Mouse (Mus musculus): Measurements from ENCODE around the gene Rif1. TPM values are rescaled to one million over a fixed set of nuclear protein-coding genes. Genes with fewer than 3 reads are reported as not detected.

Gene Rif1
- total and polyA plus RNA-seq, 3 experiments, result 19.3 to 193 (median 145) TPM

DNA sequence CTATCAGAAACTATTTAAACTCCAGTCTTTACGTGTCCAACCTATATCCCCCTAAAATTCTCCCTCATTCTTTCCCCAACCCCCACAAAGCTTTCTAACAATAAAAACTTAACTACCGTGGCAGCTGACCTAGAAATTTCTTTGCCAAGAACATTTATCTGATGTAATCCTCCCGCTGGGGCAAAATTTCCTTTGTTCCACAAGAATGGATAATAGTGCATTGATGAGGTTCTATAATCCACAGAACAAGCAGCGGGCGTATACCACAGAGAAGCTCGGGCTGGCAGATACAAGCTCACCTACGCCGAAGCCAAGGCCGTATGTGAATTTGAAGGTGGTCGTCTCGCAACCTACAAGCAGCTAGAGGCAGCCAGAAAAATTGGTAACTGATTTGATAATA lies 29.1 kb upstream of the Rif1 start:
- Histone ChIP-seq H3K9me3 (replicated peaks) (no peaks in the 10 kb centered on the region), H3K4me1 (ENCODE audit: insufficient read depth, low read depth, low read length) (no peaks in the 10 kb centered on the region)
- no peak for ATAC-seq (ENCODE audit: extremely low read depth, insufficient number of reproducible peaks, low FRiP score, poor library complexity, severe bottlenecking)

DNA sequence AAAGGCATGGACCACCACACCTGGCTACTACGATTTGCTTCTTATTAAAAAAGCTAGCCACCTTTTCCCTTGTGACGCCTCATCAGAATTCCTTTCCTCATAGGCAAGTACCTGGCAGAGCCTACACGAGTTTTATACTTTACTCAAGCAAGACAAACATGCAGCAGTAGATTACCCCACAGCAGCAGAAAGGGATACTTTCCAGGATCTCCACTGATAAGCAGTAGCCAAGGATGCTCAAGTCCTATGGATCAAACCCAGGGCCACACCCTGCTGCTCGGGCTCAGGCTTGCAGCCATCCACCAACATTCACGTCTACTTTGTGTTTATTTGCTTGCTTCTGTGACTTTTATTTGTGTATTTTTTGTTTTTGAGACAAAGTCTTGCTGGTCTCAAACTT lies 26.6 kb upstream of the Rif1 start:
- Histone ChIP-seq H3K4me3 (ENCODE audit: low read depth, low read length) (no peak overlapping the region), H3K4me1 (ENCODE audit: insufficient read depth, low read depth, low read length) (no peaks in the 10 kb centered on the region), H3K9me3 (replicated peaks) (no peaks in the 10 kb centered on the region), H3K27me3 (ENCODE audit: insufficient read depth, low read length) (peaks cover 6% of the 10 kb centered on the region; the same call in 1 of the 2 replicates), H3K36me3 (replicated peaks) (no peaks in the 10 kb centered on the region)
- no peak for ATAC-seq (ENCODE audit: extremely low read depth, insufficient number of reproducible peaks, low FRiP score, poor library complexity, severe bottlenecking)
- DNase-seq (ENCODE audit: low spot score), result no peak
- no peak for TF ChIP-seq CTCF (IDR thresholded peaks at IDR 0.05; ENCODE audit: low read depth, low read length)
- no peak for TF ChIP-seq POLR2AphosphoS5 (IDR thresholded peaks at IDR 0.05; ENCODE audit: insufficient replicate concordance, low read depth, low read length)
- TF ChIP-seq GATA2 (IDR thresholded peaks at IDR 0.05; ENCODE audit: borderline replicate concordance, low read depth, low read length), result no peak
- TF ChIP-seq TAL1 (conservative IDR thresholded peaks at IDR 0.05; ENCODE audit: low read depth, low read length), result no peak
- no peak for TF ChIP-seq GATA1 (IDR thresholded peaks at IDR 0.05; ENCODE audit: borderline replicate concordance, low read length)

More for the DNA sequence above, 29.1 kb upstream of the Rif1 start:
- no peak for DNase-seq (ENCODE audit: low spot score)
- H3K27me3 ChIP-seq (ENCODE audit: insufficient read depth, low read length), result peaks cover 2% of the 10 kb centered on the region; the same call in 1 of the 2 replicates
- no peak overlapping the region for H3K4me3 ChIP-seq (ENCODE audit: low read depth, low read length)
- H3K36me3 ChIP-seq (replicated peaks), result no peaks in the 10 kb centered on the region
- TF ChIP-seq GATA1 (IDR thresholded peaks at IDR 0.05; ENCODE audit: borderline replicate concordance, low read length), result no peak
- no peak for TF ChIP-seq CTCF (IDR thresholded peaks at IDR 0.05; ENCODE audit: low read depth, low read length)
- no peak for TF ChIP-seq TAL1 (conservative IDR thresholded peaks at IDR 0.05; ENCODE audit: low read depth, low read length)
- TF ChIP-seq POLR2AphosphoS5 (IDR thresholded peaks at IDR 0.05; ENCODE audit: insufficient replicate concordance, low read depth, low read length), result no peak
- TF ChIP-seq GATA2 (IDR thresholded peaks at IDR 0.05; ENCODE audit: borderline replicate concordance, low read depth, low read length), result no peak

DNA sequence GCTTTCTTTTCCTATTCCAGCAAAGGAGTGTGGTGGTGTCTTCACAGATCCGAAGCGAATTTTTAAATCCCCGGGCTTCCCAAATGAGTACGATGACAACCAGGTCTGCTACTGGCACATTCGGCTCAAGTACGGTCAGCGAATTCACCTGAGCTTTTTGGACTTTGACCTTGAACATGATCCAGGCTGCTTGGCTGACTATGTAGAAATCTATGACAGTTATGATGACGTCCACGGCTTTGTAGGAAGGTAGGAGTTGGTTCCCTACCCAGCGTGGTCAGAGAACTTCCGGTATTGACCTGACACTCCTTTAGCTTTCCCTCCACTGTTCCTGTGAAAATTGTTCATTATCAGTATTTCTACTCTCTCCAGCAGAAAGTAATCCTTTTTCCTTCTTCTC lies 21.8 kb upstream of the Rif1 start:
- no peaks in the 10 kb centered on the region; the same call in 1 of the 2 replicates for H3K4me1 ChIP-seq (ENCODE audit: insufficient read depth, low read depth, low read length)
- no peaks in the 10 kb centered on the region for H3K36me3 ChIP-seq (replicated peaks)
- ATAC-seq (ENCODE audit: extremely low read depth, insufficient number of reproducible peaks, low FRiP score, poor library complexity, severe bottlenecking), result no peak
- H3K27me3 ChIP-seq (ENCODE audit: insufficient read depth, low read length), result 0 out of 2 replicates have a peak, but pooled peaks cover 6% of the 10 kb centered on the region
- no peaks in the 10 kb centered on the region for H3K9me3 ChIP-seq (replicated peaks)
- no peak for TF ChIP-seq CTCF (IDR thresholded peaks at IDR 0.05; ENCODE audit: low read depth, low read length)
- TF ChIP-seq TAL1 (conservative IDR thresholded peaks at IDR 0.05; ENCODE audit: low read depth, low read length), result no peak
- TF ChIP-seq GATA2 (IDR thresholded peaks at IDR 0.05; ENCODE audit: borderline replicate concordance, low read depth, low read length), result no peak
- TF ChIP-seq GATA1 (IDR thresholded peaks at IDR 0.05; ENCODE audit: borderline replicate concordance, low read length), result no peak
- no peak for TF ChIP-seq POLR2AphosphoS5 (IDR thresholded peaks at IDR 0.05; ENCODE audit: insufficient replicate concordance, low read depth, low read length)
- no peak for DNase-seq (ENCODE audit: low spot score)
- H3K4me3 ChIP-seq (ENCODE audit: low read depth, low read length), result no peak overlapping the region

DNA sequence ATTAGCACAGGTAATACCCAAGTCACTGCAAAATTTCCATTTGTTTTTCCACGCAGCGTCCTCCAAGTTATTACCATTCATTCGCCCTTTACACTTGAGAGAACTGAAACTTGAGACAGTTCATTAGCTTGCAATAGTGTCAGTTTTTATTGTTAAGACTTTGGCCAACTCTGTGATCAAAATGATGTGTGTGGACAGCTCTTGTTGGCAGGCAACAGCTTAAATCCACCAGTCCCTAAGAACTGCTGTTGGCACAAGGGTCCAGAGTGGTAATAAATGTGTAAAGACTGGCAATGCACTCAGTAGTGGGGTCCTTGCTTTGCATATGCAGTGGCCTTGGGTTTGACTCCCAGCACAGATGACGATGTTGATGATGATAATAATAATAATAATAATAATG lies 20.3 kb upstream of the Rif1 start:
- Histone ChIP-seq H3K4me3 (ENCODE audit: low read depth, low read length) (no peak overlapping the region), H3K9me3 (replicated peaks) (no peaks in the 10 kb centered on the region), H3K4me1 (ENCODE audit: insufficient read depth, low read depth, low read length) (no peaks in the 10 kb centered on the region; the same call in 1 of the 2 replicates), H3K36me3 (replicated peaks) (no peaks in the 10 kb centered on the region), H3K27me3 (ENCODE audit: insufficient read depth, low read length) (0 out of 2 replicates have a peak, but pooled peaks cover 6% of the 10 kb centered on the region)
- ATAC-seq (ENCODE audit: extremely low read depth, insufficient number of reproducible peaks, low FRiP score, poor library complexity, severe bottlenecking), result no peak
- no peak for DNase-seq (ENCODE audit: low spot score)
- no peak for TF ChIP-seq TAL1 (conservative IDR thresholded peaks at IDR 0.05; ENCODE audit: low read depth, low read length)
- no peak for TF ChIP-seq POLR2AphosphoS5 (IDR thresholded peaks at IDR 0.05; ENCODE audit: insufficient replicate concordance, low read depth, low read length)

DNA sequence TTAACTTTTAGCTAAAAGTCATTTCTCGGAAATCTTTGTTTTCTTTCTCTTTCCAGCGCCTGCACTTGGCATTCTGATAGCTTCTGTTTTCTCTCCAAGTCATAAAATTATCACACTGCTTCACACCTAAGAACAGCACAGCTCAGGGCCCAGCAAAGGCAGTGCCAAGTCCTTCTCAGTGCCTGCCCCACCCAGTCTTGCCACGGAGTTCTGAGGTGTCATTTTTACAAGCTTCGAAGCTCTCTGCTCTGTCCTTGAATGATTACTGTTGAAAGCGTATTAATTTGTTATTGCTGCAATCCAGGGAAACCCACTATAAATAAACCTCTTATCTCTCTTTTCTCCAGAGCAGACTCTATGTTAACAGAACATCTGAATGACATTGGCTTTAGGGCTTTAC lies 19.1 kb upstream of the Rif1 start:
- H3K27me3 ChIP-seq (ENCODE audit: insufficient read depth, low read length), result 0 out of 2 replicates have a peak, but pooled peaks cover 4% of the 10 kb centered on the region
- H3K4me1 ChIP-seq (ENCODE audit: insufficient read depth, low read depth, low read length), result no peaks in the 10 kb centered on the region; the same call in 1 of the 2 replicates
- H3K4me3 ChIP-seq (ENCODE audit: low read depth, low read length), result no peak overlapping the region
- DNase-seq (ENCODE audit: low spot score) (no peak), ATAC-seq (ENCODE audit: extremely low read depth, insufficient number of reproducible peaks, low FRiP score, poor library complexity, severe bottlenecking) (no peak)
- H3K9me3 ChIP-seq (replicated peaks), result no peaks in the 10 kb centered on the region
- TF ChIP-seq GATA1 (IDR thresholded peaks at IDR 0.05; ENCODE audit: borderline replicate concordance, low read length) (no peak), TAL1 (conservative IDR thresholded peaks at IDR 0.05; ENCODE audit: low read depth, low read length) (no peak), GATA2 (IDR thresholded peaks at IDR 0.05; ENCODE audit: borderline replicate concordance, low read depth, low read length) (no peak), CTCF (IDR thresholded peaks at IDR 0.05; ENCODE audit: low read depth, low read length) (no peak), POLR2AphosphoS5 (IDR thresholded peaks at IDR 0.05; ENCODE audit: insufficient replicate concordance, low read depth, low read length) (no peak)
- H3K36me3 ChIP-seq (replicated peaks), result no peaks in the 10 kb centered on the region

DNA sequence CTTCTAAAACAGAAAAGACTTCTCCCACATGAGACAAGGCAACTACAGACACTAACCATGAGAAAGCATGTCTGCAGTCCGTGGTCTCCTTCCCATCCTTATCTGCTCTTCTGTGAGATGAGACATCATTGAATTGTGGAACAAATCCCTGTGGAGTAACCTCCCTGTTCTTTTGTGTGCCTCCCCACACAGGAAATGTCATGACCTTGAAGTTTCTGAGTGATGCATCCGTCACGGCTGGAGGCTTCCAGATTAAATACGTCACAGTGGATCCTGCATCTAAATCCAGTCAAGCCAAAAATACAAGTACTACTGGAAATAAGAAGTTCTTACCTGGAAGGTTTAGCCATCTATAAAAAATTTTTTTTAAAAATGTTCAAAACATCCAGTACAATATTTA lies 17.0 kb upstream of the Rif1 start:
- Histone ChIP-seq H3K36me3 (replicated peaks) (no peaks in the 10 kb centered on the region), H3K4me3 (ENCODE audit: low read depth, low read length) (no peak overlapping the region), H3K9me3 (replicated peaks) (no peaks in the 10 kb centered on the region), H3K4me1 (ENCODE audit: insufficient read depth, low read depth, low read length) (no peaks in the 10 kb centered on the region; the same call in 1 of the 2 replicates), H3K27me3 (ENCODE audit: insufficient read depth, low read length) (0 out of 2 replicates have a peak, but pooled peaks cover 4% of the 10 kb centered on the region)
- TF ChIP-seq GATA2 (IDR thresholded peaks at IDR 0.05; ENCODE audit: borderline replicate concordance, low read depth, low read length) (no peak), TAL1 (conservative IDR thresholded peaks at IDR 0.05; ENCODE audit: low read depth, low read length) (no peak), POLR2AphosphoS5 (IDR thresholded peaks at IDR 0.05; ENCODE audit: insufficient replicate concordance, low read depth, low read length) (no peak), GATA1 (IDR thresholded peaks at IDR 0.05; ENCODE audit: borderline replicate concordance, low read length) (no peak), CTCF (IDR thresholded peaks at IDR 0.05; ENCODE audit: low read depth, low read length) (no peak)
- no peak for ATAC-seq (ENCODE audit: extremely low read depth, insufficient number of reproducible peaks, low FRiP score, poor library complexity, severe bottlenecking)
- no peak for DNase-seq (ENCODE audit: low spot score)

Measured in G1E (cell line).